Mouse (Mus musculus): ENCODE measurements around the gene Ifit1bl2.
A peak's percentile ranks its signal among the peaks of the same experiment; 100 is the strongest.

- TF ChIP-seq POLR2A (IDR thresholded peaks at IDR 0.05; ENCODE audit: borderline replicate concordance, extremely low read depth, insufficient read depth, insufficient read length, poor library complexity, severe bottlenecking), result no peak
- peak; percentile 72; the same call in 1 of the 2 replicates for TF ChIP-seq CTCF (IDR thresholded peaks at IDR 0.05; ENCODE audit: borderline replicate concordance, extremely low read depth, insufficient read depth, insufficient read length)
Measured at GRCm38 (mm10) chr19:34636933-34637557, 3.5 kb downstream of the Ifit1bl2 start.

All from brain, embryonic 14.5 days (tissue).